Mouse (Mus musculus): ENCODE data around the gene Fbxo46.
A peak's percentile ranks its signal among the peaks of the same experiment; 100 is the strongest.

DNA sequence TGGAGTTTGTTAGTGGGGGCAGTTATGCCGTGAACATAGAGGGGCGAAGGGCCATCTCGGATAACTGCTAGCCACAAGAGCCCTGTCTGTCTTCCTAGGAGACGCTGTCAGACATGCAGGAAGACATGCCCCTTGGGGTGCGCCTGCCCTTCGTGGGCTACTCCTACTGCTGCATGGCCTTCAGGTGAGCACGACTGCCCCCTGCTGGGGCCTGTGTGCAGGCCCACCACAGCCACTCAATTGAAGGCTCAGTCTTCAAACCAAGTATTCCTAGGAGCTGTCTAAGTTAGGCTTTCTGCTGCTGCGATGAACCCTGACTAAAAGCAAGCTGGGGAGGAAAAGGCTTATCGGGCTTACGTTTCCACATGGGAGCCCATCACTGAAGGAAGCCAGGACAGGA lies 30.8 kb upstream of the Fbxo46 start:
- peak; percentile 56; the same call in 1 of the 2 replicates for TF ChIP-seq CTCF (IDR thresholded peaks at IDR 0.05; ENCODE audit: control insufficient read depth, insufficient read depth, insufficient replicate concordance, low read depth, low read length)
- TF ChIP-seq POLR2A (IDR thresholded peaks at IDR 0.05; ENCODE audit: control insufficient read depth, low read depth, low read length): no peak

Data from testis, adult 2 months (tissue).